Mouse (Mus musculus) layer of hippocampus, adult 9-11 months (tissue): ENCODE data around the gene Cdc25a.
A peak's percentile ranks its signal among the peaks of the same experiment; 100 is the strongest.

Source experiments
- DNase-seq: peaks from one replicate; pipeline ENCODE4 v3.0.0; 2022

Gene Cdc25a

DNA sequence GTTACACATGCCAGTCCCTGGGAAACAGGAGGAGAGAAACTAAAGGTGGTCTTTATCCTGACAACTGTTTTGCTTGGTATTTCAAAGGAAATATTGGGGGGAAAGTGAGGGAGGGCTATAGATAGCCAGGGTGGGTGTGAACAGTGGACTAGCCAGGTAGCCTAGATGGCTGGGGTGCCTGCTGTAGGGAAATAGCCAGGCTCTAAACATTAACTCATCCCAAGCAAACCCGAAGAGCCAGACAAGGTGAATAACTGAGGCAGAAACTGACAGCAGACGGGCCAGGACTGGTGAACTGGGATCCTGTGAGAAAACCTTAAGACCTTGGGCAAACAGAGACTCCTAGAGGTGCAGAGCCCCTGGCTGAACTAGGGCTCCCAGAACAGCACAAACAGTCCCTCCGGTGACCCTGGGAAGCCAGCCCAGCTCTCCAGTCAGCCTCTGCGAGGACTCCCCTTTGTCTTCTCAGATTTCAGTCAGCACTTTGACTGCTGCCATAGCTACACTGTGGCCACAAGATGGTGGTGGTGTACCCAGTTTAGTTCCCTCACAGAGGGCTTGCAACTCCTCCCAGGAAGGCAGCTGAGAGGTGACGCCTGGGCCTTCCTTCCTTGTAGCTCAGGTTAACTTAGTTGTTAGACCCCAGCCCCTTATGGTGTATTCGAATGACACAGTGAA lies 19.2 kb downstream of the Cdc25a start:
- DNase-seq = peak; percentile 66

DNA sequence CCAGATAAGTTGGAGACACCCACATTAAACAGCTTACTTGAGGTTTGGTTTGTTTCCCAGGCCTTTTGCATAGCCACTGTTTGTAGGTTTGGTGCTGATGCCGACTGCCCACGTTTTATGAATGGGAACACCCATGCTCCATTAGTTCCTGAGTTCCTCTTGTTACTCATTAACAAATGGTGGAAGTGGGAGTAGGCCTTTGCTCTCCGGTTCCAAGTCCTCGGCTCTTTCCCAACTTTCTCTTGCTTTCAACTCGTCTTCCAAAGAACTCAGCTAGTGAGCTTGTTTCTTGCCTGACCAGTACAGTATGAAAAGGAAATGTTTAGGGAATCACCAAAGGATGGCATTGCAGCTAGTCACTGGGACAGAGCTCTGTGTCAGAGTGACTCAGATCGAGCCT lies 20.2 kb downstream of the Cdc25a start:
- no peak for DNase-seq

DNA sequence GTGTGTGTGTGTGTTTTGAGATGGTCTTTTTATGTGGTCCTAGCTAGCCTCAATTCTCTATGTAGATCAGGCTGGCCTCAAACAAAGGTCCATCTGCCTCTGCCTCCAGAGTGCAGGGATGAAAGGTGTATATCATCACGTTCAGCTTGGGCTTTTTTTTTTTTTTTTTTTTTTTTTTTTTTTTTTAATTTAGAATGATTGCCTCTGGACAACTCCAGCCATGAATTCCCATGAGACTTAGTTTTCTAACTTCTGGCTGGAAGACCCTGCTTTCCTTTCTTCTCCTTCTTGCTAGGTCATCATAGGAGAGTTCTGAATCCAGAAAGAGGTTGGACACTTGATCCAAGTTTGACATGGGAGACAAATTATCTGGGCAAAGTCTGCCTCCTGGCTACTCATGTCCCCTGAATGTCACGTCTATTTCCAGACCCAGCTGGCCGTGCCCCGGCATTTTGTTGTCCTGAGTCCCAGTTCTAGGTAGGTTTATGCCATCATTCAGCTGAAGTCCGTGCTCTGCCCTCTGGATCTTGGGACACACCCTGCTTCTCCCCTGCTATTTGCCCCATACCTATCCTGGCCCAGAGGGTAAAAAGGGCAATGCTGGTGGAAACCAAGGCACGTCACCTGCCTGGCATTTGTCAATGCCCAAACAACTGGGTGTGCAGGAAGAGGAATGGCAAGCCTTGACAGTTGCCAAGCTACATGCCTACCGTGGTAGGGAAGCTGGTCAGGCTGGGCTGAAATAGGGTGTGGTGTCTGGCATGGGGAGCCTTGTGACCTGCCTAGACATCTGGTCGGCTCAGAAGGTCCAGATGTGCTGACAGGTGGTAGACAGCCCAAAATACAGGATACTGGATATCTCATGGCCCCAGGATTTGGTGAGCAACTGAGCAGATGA lies 21.1 kb downstream of the Cdc25a start:
- no peak for DNase-seq

DNA sequence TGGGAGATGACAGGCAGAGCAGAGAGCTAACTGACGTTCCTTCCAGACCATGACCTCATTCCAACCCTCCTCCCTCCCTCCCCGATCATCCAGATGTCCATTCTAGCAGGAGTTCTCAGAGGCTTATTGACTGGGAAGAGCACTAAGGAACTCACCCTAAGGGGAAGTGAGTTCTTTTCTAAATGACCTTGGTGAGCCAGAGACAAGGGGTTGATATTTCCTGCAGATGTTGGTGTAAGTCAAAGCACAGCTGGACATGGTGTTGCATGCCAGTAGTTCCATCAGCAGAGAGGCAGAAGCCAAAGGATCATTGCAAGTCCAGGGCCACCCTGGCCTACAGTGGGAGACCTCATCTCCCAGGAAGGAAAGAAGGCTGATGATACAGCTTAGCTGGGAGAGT lies 22.6 kb downstream of the Cdc25a start:
- no peak for DNase-seq

DNA sequence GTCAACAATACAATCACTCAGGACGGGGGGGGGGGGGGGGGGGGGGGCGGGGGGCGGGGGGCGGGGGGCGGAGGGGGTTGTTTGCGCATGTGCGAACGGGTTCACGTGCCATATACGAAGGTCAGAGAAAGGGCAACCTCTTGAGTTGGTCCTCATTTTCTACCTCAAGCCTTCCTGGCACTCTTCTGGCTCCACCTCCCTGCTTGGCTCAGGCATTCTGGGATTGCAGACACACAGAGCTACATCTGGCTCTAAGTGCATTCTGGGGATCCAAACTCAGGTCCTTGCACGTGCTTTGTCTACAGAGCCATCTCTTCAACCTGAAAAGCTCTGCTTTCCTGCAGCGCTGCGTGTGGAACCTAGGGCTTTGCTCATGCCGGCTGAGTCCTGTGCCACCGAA lies 24.0 kb downstream of the Cdc25a start:
- DNase-seq = no peak

DNA sequence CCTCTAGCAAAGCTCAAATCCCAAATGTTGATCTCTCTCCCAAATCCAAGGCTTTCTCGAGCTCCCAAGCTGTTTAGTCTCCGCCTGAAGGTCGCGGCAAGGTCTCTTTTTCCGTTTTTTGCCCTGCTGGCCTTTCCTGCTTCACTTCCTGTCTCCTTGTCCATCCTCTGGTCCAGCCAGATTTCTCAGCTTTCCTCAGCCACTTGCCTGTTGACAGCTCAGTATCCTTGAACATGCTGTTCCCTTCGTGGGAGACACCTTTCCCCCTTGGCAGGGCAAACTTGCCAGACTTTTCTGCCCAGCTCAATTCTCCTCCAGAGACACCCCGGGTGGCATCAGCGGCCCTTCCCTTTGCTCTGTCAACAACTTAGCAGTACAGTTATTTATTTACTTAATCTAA lies 24.4 kb downstream of the Cdc25a start:
- no peak for DNase-seq

DNA sequence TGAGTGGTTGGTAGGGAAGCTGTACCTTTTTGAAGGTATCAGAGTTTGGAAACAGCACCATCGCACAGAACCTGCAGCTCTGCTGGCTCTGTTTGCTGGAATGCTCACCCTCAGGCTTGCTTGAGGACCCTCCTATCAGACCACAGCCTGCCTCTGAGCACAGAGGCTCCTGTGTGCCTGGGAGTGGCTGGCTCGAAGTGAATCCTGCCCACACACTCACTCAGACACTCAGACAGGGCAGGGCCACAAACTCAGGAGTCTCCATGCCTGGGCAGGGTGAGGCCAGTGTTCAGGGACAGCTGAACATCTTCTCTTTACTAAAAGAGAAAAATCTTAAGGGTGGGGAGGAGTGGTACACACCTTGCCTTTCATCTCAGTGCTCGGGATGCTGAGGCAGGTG lies 25.2 kb downstream of the Cdc25a start:
- DNase-seq = no peak

DNA sequence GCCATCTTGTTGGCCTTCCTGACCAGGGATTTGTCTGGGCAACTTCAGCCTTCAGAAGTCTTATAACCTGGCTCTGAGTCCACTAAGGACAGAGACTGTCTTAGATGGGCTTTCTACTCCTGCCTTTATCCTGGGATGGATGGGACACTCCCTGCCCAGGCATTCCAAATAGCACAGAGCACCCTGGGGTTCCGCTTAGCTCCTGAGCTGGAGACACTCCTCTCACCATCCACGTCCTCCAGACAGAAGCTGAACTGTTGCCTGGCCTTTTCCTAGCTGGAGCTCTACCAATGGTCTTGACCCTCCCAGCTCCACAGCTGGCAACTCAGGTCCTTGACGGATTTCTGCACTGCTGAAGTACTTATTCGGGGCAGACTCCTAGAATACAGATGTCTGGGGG lies 26.9 kb downstream of the Cdc25a start:
- DNase-seq = no peak

DNA sequence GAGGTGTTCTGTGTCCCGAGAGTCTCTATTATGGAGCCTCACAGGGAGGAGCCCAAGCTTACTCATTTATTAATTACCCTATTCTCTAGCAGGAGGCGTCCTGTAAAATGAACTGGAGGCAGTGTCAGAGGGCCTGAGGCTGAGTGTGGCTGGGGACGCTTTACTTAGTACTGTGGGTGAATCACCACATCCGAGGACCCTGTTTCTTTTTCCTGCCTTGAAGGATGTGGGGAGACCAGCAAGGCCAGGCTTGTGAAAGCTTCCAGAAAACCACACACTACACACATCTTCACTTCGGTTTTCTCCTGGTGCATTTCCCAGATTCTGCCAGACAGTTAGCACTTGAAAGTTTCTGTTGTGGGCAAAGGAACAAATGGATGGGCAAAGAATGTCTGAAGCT lies 27.4 kb downstream of the Cdc25a start:
- DNase-seq = no peak

DNA sequence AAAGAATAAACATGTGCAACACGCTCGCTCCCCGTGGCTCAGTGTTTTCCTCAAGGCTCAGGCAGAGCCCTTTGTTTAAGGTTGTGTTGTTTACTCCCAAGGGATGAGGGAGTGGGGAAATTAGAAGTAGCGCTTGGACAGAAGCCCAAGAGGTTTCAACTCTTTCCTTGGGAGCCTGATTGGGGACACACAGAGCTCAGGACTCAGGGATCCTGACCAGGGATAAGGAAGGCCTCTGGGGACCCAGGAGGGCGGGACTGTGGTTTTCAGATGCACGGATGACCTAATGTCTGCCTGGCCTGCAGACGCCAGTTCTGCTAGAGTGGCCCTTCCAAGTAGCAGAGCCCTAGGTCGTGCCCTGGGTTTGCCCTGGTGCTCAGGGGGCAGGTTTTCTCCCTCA lies 31.9 kb downstream of the Cdc25a start:
- DNase-seq = no peak

DNA sequence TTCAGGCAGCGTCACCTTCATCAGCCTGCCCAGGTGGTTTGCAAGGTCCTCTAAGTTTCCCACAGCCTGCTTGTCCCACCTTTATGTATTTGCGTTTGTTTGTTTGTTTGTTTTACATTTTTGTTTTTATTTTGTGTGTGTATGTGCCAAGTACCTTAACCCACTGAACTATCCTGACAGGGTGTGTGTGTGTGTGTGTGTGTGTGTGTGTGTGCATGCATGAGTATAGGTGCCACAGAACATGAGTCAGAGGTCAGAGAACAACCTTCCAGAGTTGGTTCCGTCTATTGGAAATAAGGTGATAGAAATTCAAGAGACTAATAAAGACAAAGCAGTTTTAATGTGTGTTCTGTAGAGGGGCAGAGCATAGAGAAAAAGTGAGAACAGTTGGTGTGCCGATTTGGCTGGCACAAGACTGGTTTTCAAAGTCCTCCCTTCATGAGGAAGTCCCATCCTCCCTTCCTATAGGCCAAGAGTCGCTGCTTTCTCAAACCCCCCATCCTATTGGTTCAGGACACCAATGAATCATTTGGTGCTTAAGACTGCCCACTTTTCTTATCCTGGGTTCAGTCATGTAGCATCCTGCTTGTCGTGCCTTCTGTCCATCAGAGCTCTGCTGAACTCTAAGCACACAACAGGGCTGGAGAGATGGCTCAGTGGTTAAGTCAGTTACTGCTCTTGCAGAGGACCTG lies 32.5 kb downstream of the Cdc25a start:
- DNase-seq = no peak

DNA sequence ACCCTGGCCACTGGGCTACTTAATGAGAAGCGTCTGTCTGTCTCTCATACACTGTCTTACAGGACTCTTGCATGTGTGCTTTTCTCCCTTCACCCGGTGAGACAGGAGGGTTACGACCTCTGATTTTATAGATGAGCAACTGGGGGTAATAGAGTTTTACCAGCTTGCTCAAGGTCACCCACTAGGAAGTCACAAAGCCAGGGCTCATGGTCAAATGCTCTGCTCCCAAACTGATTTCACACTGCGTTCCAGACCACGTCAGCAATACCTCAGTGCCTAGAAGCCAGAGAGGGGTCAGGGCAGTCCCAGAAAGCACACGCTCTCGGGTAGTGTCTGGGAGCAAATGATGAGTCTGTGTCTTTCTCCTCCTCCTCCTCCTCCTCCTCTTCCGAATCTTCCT lies 33.7 kb downstream of the Cdc25a start:
- no peak for DNase-seq

DNA sequence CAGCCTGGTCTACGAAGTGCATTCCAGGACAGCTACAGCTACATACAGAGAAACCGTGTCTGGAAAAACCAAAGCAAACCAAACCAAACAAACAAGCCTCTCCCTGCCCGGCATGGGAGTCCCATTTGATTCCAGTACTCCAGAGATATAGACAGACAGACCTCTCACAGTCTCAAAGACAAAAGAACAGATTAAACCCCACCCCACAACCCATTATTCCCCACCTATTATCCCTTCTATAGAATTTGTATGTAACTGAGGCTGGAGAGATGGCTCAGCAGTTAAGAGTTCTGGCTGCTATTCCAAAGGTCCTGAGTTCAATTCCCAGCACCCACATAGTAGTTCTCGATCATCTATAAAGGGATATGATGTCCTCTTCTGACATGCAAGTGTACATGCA lies 34.5 kb downstream of the Cdc25a start:
- DNase-seq = no peak

DNA sequence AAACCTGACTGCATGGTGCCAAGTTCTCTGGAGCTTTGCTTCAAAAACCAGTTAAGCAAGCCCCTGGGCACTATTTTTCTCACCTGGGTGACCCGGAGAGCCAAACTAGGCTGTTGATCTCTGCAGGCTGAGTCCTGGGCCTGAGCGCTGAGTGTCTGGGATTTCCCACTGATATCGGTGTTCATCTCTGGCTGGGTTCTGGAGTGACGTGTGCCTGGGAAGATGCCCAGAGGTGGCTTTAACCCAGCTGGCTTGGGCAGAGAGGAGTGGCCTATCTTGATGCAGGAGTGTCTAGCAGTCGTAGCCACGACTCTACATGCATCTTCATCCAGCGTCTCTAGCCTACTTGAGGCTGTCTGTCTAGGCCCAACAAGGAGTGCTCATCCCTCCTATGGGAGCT lies 36.4 kb downstream of the Cdc25a start:
- DNase-seq = no peak

DNA sequence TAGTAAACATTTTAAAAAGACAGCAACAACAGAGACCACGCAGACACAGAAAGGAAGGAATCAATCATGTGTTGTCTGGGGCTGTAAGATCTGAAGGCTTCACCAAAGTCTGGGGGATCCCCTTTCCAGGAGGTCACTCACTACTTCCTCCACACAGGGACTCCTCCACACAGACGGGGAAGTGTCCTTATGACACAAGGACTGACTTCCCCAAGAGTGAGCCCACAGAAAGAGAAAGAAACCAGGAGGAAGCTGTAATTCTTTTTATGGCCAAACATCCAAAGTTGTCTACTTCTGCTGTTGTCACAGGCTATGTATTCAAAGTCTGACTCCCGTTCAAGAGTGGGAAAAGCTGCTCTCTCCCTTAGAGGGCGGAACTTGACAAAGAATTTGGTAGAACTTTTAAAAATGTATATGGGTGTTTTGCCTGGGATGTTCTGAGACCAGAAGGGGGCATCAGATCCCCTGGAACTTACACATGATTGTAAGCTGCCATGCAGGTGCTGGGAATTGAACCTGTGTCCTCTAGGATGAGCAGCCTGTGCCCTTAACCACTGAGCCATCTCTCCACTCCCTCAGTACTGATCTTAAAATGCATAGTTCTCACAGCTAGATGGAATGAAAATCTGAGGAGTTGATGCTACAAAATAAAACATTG lies 39.0 kb downstream of the Cdc25a start:
- DNase-seq = peak; percentile 67

DNA sequence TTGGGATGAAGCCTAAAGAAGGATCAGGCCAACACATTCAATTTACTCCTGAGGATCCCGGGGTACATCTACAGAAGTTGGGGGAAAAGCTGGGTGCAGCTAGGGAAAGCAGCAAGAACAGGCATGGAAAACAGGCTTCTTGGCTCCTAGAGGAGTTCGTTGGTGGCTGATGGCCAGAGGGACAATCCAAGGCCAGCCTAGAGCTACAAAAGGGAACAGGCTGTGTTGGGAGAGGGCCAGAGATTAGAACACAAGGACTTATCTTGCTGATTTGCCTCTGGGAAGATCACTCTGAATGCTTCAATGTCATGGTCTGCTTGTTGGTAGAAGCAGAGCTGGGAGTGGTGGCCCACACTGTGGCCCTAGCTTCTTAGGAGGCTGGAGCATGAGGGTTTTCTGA lies 42.6 kb downstream of the Cdc25a start:
- DNase-seq = no peak

DNA sequence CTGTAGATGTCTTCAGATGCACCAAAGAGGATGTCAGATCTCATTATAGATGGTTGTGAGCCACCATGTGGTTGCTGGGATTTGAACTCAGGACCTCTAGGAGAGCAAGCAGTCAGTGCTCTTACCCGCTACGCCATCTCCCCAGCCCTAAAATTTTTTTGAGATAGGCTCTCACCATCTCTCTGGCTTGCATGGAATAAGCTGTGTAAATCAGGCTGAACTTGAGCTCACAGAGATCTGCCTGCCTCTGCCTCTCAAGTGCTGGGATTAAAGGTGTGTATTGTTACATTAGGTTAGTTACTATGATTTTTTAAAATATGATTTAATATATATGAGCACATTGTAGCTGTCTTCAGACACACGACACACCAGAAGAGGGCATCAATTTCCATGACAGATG lies 53.8 kb downstream of the Cdc25a start:
- DNase-seq = no peak

DNA sequence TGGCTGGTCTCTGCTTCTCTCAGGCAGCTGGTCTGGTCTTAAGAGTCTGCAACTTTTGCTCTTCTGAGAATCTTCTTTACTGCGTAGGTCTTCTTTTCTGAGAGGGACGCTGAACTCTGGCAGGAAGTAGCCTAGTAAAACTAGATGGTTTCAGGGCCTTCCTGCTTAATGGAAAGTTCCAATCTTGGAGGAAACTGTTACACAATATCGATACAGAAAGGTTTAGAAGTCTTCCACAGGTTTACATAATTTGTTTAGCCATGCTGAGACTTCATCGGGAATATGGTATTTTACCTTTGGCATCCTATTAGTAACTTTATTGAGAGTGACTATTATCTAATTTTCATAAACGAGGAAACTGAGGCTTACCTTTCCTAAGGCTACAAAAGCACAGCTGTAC lies 54.7 kb downstream of the Cdc25a start:
- DNase-seq = no peak

DNA sequence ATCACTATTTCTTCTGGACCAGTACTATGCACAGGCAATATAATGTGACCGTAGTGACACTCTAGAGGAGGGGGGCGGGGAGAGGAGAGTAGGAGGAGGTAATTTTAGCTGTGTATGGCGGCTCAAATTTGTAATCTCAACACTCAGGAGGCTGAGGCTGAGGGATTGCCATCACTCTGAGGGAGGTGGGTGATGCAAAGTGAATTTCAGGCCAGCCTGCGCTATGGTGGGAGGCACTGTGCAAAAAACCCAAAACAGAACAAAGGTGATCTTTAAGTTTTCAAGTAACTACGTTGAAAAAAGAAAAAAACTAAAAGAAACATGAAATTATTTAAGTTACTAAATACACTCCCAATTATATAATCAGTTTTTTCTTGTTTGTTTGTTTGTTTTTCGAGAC lies 55.4 kb downstream of the Cdc25a start:
- no peak for DNase-seq

DNA sequence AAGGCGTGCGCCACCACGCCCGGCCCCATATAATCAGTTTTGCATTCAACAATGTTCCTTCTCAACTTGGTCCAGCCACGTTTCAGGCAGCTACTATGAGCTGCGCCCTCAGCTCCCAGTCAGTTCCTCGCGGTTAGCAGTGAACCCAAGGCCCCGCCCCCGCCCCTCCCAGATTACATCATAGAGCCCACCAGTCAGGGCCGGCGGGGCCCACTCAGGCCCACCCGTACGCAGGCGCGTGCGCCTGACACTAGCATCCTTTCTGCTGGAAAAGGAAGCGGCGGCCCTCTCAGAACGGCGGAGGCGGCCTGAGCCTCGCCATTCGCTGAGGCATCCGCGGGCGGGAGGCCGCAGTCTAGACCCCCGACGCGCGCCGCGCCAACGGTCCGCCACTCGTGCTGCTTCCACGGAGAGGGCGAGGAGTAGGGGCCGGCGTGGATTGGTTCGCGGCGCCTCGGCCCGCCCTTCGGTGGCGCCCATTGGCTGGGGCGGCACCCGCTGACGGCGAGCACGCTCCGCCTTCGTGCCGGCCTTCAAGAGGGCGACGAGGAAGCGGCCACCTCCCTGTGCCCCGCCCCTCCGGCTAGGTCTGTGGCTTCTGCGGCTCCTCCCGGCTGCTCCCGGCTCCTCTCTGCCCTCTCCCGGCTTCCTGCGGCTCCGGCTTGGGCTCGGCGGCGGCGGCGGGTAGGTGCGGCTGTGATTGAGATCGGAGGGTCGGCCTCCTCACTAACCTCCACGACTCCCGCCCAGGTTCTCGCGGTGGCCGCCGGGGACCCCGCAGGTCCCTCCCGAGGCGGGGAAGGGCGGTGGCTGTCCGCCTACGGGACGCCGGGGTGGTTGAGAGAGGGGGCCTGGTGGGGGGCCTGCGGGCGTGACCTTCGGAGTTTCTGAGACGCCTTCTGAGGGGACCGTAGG lies 56.1 kb downstream of the Cdc25a start, which contains the start of gene Map4:
Map4 (plus strand) TSS at position 204 of the 915 bp plus-strand sequence.
- peak; percentile 99 for DNase-seq

DNA sequence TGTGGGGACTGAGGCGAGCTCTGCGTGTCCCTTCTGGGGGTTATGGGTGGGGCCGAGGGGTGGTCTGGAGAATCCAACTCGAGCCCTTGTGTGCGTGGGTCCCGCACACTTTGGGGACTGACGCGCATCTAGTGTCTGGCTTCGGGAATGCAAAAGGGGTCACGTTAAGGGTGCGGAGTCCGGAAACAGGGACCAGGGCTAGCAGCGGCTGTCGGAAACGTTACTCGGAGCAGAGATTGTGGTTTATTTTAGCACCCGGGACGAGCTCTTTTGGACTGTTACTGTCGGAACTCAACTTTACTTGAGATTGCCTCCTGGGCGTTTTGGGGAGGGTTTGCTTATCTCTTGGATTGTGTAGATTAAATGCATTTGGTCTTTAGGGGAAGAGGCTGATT lies 57.0 kb downstream of the Cdc25a start:
- DNase-seq = peak; percentile 27

DNA sequence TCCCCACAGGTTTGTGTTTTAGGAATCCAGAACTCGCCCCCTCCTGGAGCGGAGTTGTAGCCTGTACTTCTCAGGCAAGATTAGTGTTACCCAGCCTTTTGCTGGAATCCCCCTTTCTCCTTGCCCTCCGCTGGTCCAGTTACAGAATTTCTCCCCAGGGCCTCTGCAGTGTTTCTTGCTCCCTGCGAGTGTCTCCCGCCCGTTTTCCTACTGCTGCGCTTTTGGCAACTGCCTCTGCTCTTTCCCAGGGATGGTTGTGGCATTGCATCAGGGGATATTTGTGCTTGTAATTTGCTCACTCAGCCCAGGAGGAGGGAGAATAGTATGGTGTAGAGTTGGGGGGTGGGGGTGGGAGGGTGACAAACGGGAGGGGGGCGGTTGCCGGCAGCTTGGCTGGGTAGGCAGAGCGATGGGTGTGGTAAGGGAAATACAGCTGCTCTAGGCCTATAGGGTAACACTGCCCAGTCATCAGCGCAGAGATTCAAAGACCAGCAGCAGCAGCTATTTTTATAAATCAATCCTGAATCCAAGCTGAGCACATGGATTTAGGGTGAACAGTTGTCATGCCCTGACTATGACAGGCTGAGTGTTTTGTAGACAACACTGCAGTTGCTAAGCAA lies 57.5 kb downstream of the Cdc25a start:
- DNase-seq = peak; percentile 59
